Mouse (Mus musculus) bone marrow macrophage, adult 2 months (primary cell): ENCODE measurements at regions not wholly inside any gene's neighbourhood (a gene's known extent, or its start where the extent isn't known, plus 50 kb on each side); places are given as distances from the start of the nearest gene placed in this dataset.

Experiments
- CTCF ChIP-seq: IDR thresholded peaks from 2 replicates; pipeline ENCODE4 v1.5.1; 2012; ENCODE audit warnings: low read depth, mild to moderate bottlenecking, low read length, moderate library complexity
- POLR2A ChIP-seq: IDR thresholded peaks from 2 replicates; pipeline ENCODE4 v1.6.1; 2012; ENCODE audit warnings: mild to moderate bottlenecking, low read depth, low read length, borderline replicate concordance

DNA sequence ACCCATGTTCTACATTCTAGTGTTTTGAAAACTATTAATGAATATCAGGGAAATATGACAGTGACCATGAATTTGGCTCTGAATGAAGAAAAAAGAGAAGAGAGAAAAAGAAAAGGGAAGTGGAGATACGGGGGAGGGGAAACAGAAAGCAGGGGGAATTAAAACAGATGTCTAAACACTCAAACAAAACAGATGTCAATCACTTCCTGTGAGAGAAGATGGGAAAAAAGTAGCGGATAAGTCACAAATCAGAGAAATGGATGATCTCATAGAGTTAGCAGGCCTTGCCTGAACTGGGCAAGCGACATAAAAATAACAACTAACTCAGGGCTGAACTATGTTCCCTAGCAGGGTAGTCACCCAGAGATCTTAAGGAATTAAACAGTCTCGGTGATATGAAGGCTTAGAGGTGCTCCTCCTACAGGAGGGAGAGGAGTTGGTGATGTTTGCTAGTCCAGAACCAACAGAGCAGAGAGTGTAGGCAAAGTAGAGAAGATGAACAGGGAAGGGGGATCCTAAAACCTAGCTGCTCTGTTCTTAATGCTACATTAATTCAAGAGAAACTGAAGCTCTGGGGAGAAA lies 745.9 kb upstream of the 4930452B06Rik start:
- no peak for TF ChIP-seq CTCF
- no peak for TF ChIP-seq POLR2A
